Mouse (Mus musculus) layer of hippocampus, adult 11-12 months (tissue): ENCODE measurements around the gene Srpx.

Source experiments
- DNase-seq: peaks from one replicate; pipeline ENCODE4 v3.0.0; 2022; ENCODE audit warnings: low spot score

The Srpx gene

GRCm38 (mm10) chrX:10117065-10117719 lies at the start of gene Srpx:
Gene Srpx, minus strand, starts transcription at chrX:10117709.
- DNase-seq = no peak

GRCm38 (mm10) chrX:10152390-10152789 lies 34.9 kb upstream of the Srpx start:
- DNase-seq = no peak

GRCm38 (mm10) chrX:10115780-10116179 lies 1.7 kb downstream of the Srpx start:
- peak; percentile 3 for DNase-seq

- no peak for DNase-seq
Observed at GRCm38 (mm10) chrX:10110736-10111135, 6.8 kb downstream of the Srpx start.

- no peak for DNase-seq
Observed at GRCm38 (mm10) chrX:10108558-10108957, 9.0 kb downstream of the Srpx start.

- DNase-seq = no peak
Observed at GRCm38 (mm10) chrX:10105475-10105874, 12.0 kb downstream of the Srpx start.

- no peak for DNase-seq
Observed at GRCm38 (mm10) chrX:10102739-10103138, 14.8 kb downstream of the Srpx start.

GRCm38 (mm10) chrX:10095797-10096196 lies 21.7 kb downstream of the Srpx start:
- no peak for DNase-seq

GRCm38 (mm10) chrX:10080385-10080784 lies 37.1 kb downstream of the Srpx start:
- no peak for DNase-seq

- no peak for DNase-seq
Observed at GRCm38 (mm10) chrX:10079981-10080380, 37.5 kb downstream of the Srpx start.

- DNase-seq = no peak
Observed at GRCm38 (mm10) chrX:10073966-10074365, 43.5 kb downstream of the Srpx start.

- DNase-seq = no peak
Observed at GRCm38 (mm10) chrX:10071529-10071928, 46.0 kb downstream of the Srpx start.

GRCm38 (mm10) chrX:10070689-10071088 lies 46.8 kb downstream of the Srpx start:
- DNase-seq = peak; percentile 29

GRCm38 (mm10) chrX:10069405-10069804 lies 48.1 kb downstream of the Srpx start:
- no peak for DNase-seq

- peak; percentile 19 for DNase-seq
Observed at GRCm38 (mm10) chrX:10063781-10064180, 53.7 kb downstream of the Srpx start.

- DNase-seq = no peak
Observed at GRCm38 (mm10) chrX:10063361-10063760, 54.1 kb downstream of the Srpx start.

- no peak for DNase-seq
Observed at GRCm38 (mm10) chrX:10062201-10062600, 55.3 kb downstream of the Srpx start.

- DNase-seq = no peak
Observed at GRCm38 (mm10) chrX:10034666-10035065, 82.8 kb downstream of the Srpx start.

GRCm38 (mm10) chrX:10010202-10010601 lies 107.3 kb downstream of the Srpx start:
- no peak for DNase-seq

GRCm38 (mm10) chrX:10007675-10008270 lies 109.7 kb downstream of the Srpx start:
- no peak for DNase-seq

GRCm38 (mm10) chrX:10005946-10006345 lies 111.6 kb downstream of the Srpx start:
- DNase-seq = no peak

- no peak for DNase-seq
Observed at GRCm38 (mm10) chrX:10000718-10001117, 116.8 kb downstream of the Srpx start.
